In the genomic region with DNA sequence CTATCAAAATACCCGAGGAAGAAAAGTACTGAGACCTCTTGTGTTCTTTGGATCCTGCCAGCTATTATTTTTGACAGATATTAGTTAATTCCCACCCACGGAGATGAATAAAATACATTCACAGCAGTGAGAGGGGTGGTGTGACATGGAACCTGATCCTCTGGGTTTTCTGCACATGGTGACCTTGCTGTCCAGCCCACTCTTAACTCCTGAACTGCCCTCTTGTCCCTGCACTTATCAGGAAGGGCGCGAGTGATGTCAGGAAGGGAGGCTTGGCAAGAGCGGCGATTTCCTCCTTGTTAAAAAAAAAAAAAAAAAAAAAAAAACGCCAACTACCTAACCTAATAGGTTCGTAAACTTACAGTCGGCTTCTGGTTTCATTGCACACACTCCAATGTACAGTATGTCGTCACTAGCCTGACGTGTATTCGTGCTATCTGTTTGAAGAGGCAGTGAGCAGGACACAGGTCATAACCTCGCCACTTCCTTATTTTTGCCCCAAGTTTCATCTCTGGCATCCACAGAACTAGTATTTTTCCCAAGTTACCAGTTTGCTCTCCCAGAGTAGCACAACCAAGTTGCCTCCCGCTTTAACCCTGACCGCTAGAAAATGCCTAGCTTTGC, we compare ENCODE assay signal across 9 mouse cellular contexts.
DNase-seq lines count a peak whose midpoint lies in the region; ATAC-seq lines count a peak whose summit lies in the region.
"Had no signal": no experiment of that assay in that cellular context is flagged by ENCODE, and none has a peak within 500 bp of the region (broad histone marks: within the 10 kb centered on the region; RNA-seq: fewer than 3 reads in every experiment).

No protein-coding gene starts in this region.

- H3K4me3 ChIP-seq in erythroblast, embryonic 14.5 days (replicated peaks), result peak overlapping the region; percentile 17
- H3K4me3 ChIP-seq in midbrain, embryonic 10.5 days, result no peak overlapping the region
- H3K4me3 ChIP-seq in midbrain, embryonic 13.5 days (replicated peaks), result no peak overlapping the region
- H3K4me3 ChIP-seq: neural tube, embryonic 12.5 days had no signal

- no peak overlapping the region for H3K9ac ChIP-seq in midbrain, embryonic 13.5 days (replicated peaks)
- H3K9ac ChIP-seq: neural tube, embryonic 12.5 days had no signal

- intact Hi-C loops in heart, postnatal 10 days (cut with DNase I), result no loop called here
- intact Hi-C loops in left cerebral cortex, postnatal 25 days (cut with DNase I), result loop anchor here (10.0 kb wide), 1 partner anchor 395 kb away; no protein-coding TSS in a partner anchor

- no peaks in the 10 kb centered on the region for H3K36me3 ChIP-seq in erythroblast, embryonic 14.5 days (ENCODE audit: control insufficient read depth)
- no peaks in the 10 kb centered on the region for H3K36me3 ChIP-seq in midbrain, embryonic 10.5 days
- no peaks in the 10 kb centered on the region for H3K36me3 ChIP-seq in midbrain, embryonic 13.5 days
- H3K36me3 ChIP-seq: neural tube, embryonic 12.5 days had no signal

- no peaks in the 10 kb centered on the region for H3K27me3 ChIP-seq in erythroblast, embryonic 14.5 days (ENCODE audit: control insufficient read depth)
- no peaks in the 10 kb centered on the region for H3K27me3 ChIP-seq in midbrain, embryonic 10.5 days (ENCODE audit: low read depth, poor library complexity, severe bottlenecking)
- H3K27me3 ChIP-seq in midbrain, embryonic 13.5 days, result no peaks in the 10 kb centered on the region
- H3K27me3 ChIP-seq: neural tube, embryonic 12.5 days had no signal

- peaks cover 2% of the 10 kb centered on the region; the same call in 1 of the 2 replicates for H3K4me1 ChIP-seq in erythroblast, embryonic 14.5 days (ENCODE audit: control insufficient read depth)
- H3K4me1 ChIP-seq in midbrain, embryonic 10.5 days, result peaks cover 18% of the 10 kb centered on the region
- peaks cover 11% of the 10 kb centered on the region for H3K4me1 ChIP-seq in midbrain, embryonic 13.5 days (replicated peaks)

- no peak for ATAC-seq in erythroblast, adult 5-6 weeks (replicated peaks; ENCODE audit: low FRiP score, poor library complexity, severe bottlenecking)
- no peak for ATAC-seq in midbrain, embryonic 13.5 days

- no peaks in the 10 kb centered on the region for H3K9me3 ChIP-seq in erythroblast, embryonic 14.5 days (ENCODE audit: control insufficient read depth, low read length)
- H3K9me3 ChIP-seq in midbrain, embryonic 10.5 days (replicated peaks), result no peaks in the 10 kb centered on the region
- H3K9me3 ChIP-seq in midbrain, embryonic 13.5 days, result no peaks in the 10 kb centered on the region
- H3K9me3 ChIP-seq: neural tube, embryonic 12.5 days had no signal

- H3K4me2 ChIP-seq in midbrain, embryonic 13.5 days (replicated peaks), result no peak overlapping the region
- H3K4me2 ChIP-seq: neural tube, embryonic 12.5 days had no signal

- H3K27ac ChIP-seq in midbrain, embryonic 10.5 days (replicated peaks), result 0 out of 2 replicates have a peak overlapping the region, but pooled peaks have one; percentile 55
- H3K27ac ChIP-seq in midbrain, embryonic 13.5 days, result no peak overlapping the region
- H3K27ac ChIP-seq: neural tube, embryonic 12.5 days had no signal

- no peak for DNase-seq in midbrain, embryonic 10.5 days (ENCODE audit: low spot score)
- DNase-seq in heart, postnatal 10 days, result peak; percentile 8 to 25
- no peak for DNase-seq in left cerebral cortex, postnatal 25 days (ENCODE audit: low spot score in 2 of 2)
- no peak for DNase-seq in frontal cortex, postnatal 25 days (ENCODE audit: low spot score in 2 of 2)
- DNase-seq in right cerebral cortex, postnatal 4 days, result no peak

- 77% methylated on average over 15 of the region's 15 CpGs for WGBS in midbrain, embryonic 10.5 days
- 77% methylated on average over 15 of the region's 15 CpGs for WGBS in midbrain, embryonic 13.5 days

Comparison
In these comparisons a context has a peak if more than half of its experiments do, and no peak if none do; other contexts are left out.
1. DNase-seq: peak in heart, postnatal 10 days (2 of 2); none in midbrain, embryonic 10.5 days (single experiment), left cerebral cortex, postnatal 25 days (0 of 2), frontal cortex, postnatal 25 days (0 of 2) and right cerebral cortex, postnatal 4 days (single experiment).